Mouse (Mus musculus): ENCODE data around the gene BC067074. TPM values are rescaled to one million over a fixed set of nuclear protein-coding genes. Genes with fewer than 3 reads are reported as not detected.

The BC067074 gene
- total and polyA plus RNA-seq, 3 experiments = not detected

DNA sequence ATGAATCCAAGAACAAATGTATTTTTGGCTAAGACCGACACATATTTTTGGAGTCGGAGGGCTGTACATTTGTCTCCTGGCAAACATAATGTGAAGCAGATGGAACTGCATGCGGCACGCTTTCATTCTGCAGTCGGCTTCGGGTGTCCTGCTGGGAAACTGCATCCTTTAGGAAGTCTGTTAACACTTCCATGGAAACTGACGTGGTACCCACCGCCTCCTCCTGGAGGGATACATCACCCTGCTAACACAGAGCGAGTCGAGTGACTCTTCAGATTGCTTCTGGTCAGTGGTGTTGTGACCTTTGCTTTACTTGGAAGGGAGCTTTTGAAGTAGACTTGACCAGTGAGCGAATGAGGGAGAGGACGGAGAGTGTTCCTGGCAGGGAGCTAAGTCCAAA lies 117.0 kb downstream of the BC067074 start:
- DNase-seq (ENCODE audit: low read depth, low spot score) = no peak
- Histone ChIP-seq H3K79me2 (ENCODE audit: control insufficient read depth, insufficient read depth, low read length, poor library complexity) (no peaks in the 10 kb centered on the region), H3K4me1 (ENCODE audit: control insufficient read depth in 1 of 2, insufficient read depth in 2 of 2, low read length in 2 of 2) (no peaks in the 10 kb centered on the region), H3K27me3 (ENCODE audit: control insufficient read depth in 1 of 2, insufficient read depth in 2 of 2, low read length in 2 of 2) (no peaks in the 10 kb centered on the region), H3K9ac (ENCODE audit: control insufficient read depth, low read depth, low read length, poor library complexity, severe bottlenecking) (no peak overlapping the region), H3K36me3 (ENCODE audit: control insufficient read depth in 1 of 2, insufficient read depth in 2 of 2, low read length in 2 of 2) (no peaks in the 10 kb centered on the region), H3K9me3 (replicated peaks; ENCODE audit: insufficient read depth, low read length) (no peaks in the 10 kb centered on the region), H3K27ac (ENCODE audit: control insufficient read depth, low read depth, low read length) (no peak overlapping the region), H3K4me3 (ENCODE audit: control insufficient read depth in 1 of 2, insufficient read depth in 1 of 2, low read depth in 2 of 2, low read length in 2 of 2) (no peak overlapping the region)
- no peak for TF ChIP-seq ETS1 (IDR thresholded peaks at IDR 0.05; ENCODE audit: low read depth, low read length)
- no peak for TF ChIP-seq EP300 (IDR thresholded peaks at IDR 0.05; ENCODE audit: low read depth in 1 of 2, low read length in 2 of 2)
- no peak for TF ChIP-seq CTCF (IDR thresholded peaks at IDR 0.05 in 2 of 3, conservative IDR thresholded peaks at IDR 0.05 in 1 of 3; ENCODE audit: control insufficient read depth in 1 of 3, insufficient read depth in 1 of 3, low read depth in 2 of 3, low read length in 3 of 3, poor library complexity in 1 of 3, severe bottlenecking in 1 of 3)
- TF ChIP-seq NRF1 (IDR thresholded peaks at IDR 0.05; ENCODE audit: insufficient read depth, low read depth, low read length, poor library complexity, severe bottlenecking) = no peak
- TF ChIP-seq JUND (IDR thresholded peaks at IDR 0.05; ENCODE audit: low read depth, low read length) = no peak

DNA sequence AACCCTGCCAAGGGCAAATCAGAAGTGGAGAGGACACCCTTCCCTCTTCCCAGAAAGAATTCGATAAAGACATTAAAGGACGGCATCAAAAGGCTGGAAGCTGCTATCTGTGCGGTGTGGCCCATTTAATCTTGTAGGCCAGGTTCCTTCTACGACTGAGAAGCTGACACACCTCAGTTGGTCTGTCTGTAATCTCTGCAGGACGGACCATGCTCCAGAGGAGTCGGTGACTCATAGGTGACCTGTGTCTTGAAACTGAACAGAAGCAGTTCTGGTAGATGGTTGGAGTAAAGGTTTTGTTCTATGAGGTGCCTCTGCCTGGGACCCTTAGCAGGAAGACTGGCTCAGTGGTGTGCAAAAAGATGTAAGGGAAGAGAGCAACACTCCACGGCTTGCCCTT lies 122.6 kb downstream of the BC067074 start:
- Histone ChIP-seq H3K27me3 (ENCODE audit: control insufficient read depth in 1 of 2, insufficient read depth in 2 of 2, low read length in 2 of 2) (no peaks in the 10 kb centered on the region), H3K9me3 (replicated peaks; ENCODE audit: insufficient read depth, low read length) (no peaks in the 10 kb centered on the region), H3K4me1 (ENCODE audit: control insufficient read depth in 1 of 2, insufficient read depth in 2 of 2, low read length in 2 of 2) (no peaks in the 10 kb centered on the region), H3K36me3 (ENCODE audit: control insufficient read depth in 1 of 2, insufficient read depth in 2 of 2, low read length in 2 of 2) (no peaks in the 10 kb centered on the region), H3K27ac (ENCODE audit: control insufficient read depth, low read depth, low read length) (no peak overlapping the region), H3K9ac (ENCODE audit: control insufficient read depth, low read depth, low read length, poor library complexity, severe bottlenecking) (no peak overlapping the region), H3K4me3 (ENCODE audit: control insufficient read depth in 1 of 2, insufficient read depth in 1 of 2, low read depth in 2 of 2, low read length in 2 of 2) (no peak overlapping the region), H3K79me2 (ENCODE audit: control insufficient read depth, insufficient read depth, low read length, poor library complexity) (no peaks in the 10 kb centered on the region)
- no peak for DNase-seq (ENCODE audit: low read depth, low spot score)
- TF ChIP-seq ZC3H11A (IDR thresholded peaks at IDR 0.05; ENCODE audit: low read depth, low read length) = no peak
- no peak for TF ChIP-seq USF2 (IDR thresholded peaks at IDR 0.05; ENCODE audit: borderline replicate concordance in 1 of 2, insufficient read depth in 1 of 2, low read depth in 1 of 2, low read length in 2 of 2)
- TF ChIP-seq MYC (IDR thresholded peaks at IDR 0.05; ENCODE audit: low read depth, low read length) = no peak
- TF ChIP-seq CHD2 (IDR thresholded peaks at IDR 0.05; ENCODE audit: low read length) = no peak
- no peak for TF ChIP-seq CHD1 (IDR thresholded peaks at IDR 0.05; ENCODE audit: low read depth, low read length)
- no peak for TF ChIP-seq MYB (IDR thresholded peaks at IDR 0.05; ENCODE audit: low read depth, low read length)
- no peak for TF ChIP-seq ZNF384 (IDR thresholded peaks at IDR 0.05; ENCODE audit: low read depth, low read length)
- TF ChIP-seq JUND (IDR thresholded peaks at IDR 0.05; ENCODE audit: low read depth, low read length) = no peak

DNA sequence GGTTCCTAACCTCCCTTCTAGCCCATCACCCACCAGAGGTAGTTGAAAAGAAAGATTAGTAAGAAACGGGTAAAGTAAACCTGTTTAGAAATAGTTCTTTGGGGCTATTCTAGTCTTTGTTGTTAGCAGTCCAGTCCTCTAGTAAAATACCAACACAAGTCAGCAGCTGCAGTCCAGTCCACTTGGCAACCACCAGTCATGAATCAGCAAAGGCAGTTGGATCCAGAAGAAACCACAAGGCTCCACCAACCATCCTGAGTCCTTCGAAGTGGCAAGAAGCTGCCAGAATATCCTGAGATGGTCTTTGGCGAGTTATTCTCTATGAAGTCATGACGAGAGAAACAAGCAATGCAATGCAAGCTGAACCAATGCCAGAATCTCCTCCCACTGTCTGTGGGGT lies 124.0 kb downstream of the BC067074 start:
- no peak overlapping the region for H3K9ac ChIP-seq (ENCODE audit: control insufficient read depth, low read depth, low read length, poor library complexity, severe bottlenecking)
- no peak for DNase-seq (ENCODE audit: low read depth, low spot score)
- no peaks in the 10 kb centered on the region for H3K79me2 ChIP-seq (ENCODE audit: control insufficient read depth, insufficient read depth, low read length, poor library complexity)
- no peaks in the 10 kb centered on the region for H3K27me3 ChIP-seq (ENCODE audit: control insufficient read depth in 1 of 2, insufficient read depth in 2 of 2, low read length in 2 of 2)
- no peak for TF ChIP-seq CTCF (IDR thresholded peaks at IDR 0.05 in 2 of 3, conservative IDR thresholded peaks at IDR 0.05 in 1 of 3; ENCODE audit: control insufficient read depth in 1 of 3, insufficient read depth in 1 of 3, low read depth in 2 of 3, low read length in 3 of 3, poor library complexity in 1 of 3, severe bottlenecking in 1 of 3)
- TF ChIP-seq BHLHE40 (IDR thresholded peaks at IDR 0.05; ENCODE audit: borderline replicate concordance, low read depth, low read length) = no peak
- no peak for TF ChIP-seq MAZ (IDR thresholded peaks at IDR 0.05; ENCODE audit: low read depth, low read length)
- TF ChIP-seq SIN3A (IDR thresholded peaks at IDR 0.05; ENCODE audit: low read length) = no peak
- TF ChIP-seq MEF2A (IDR thresholded peaks at IDR 0.05; ENCODE audit: extremely low read depth, insufficient replicate concordance, low read depth, low read length, poor library complexity, severe bottlenecking) = no peak
- no peak for TF ChIP-seq USF2 (IDR thresholded peaks at IDR 0.05; ENCODE audit: borderline replicate concordance in 1 of 2, insufficient read depth in 1 of 2, low read depth in 1 of 2, low read length in 2 of 2)
- TF ChIP-seq POLR2A (IDR thresholded peaks at IDR 0.05; ENCODE audit: control insufficient read depth in 1 of 2, insufficient read depth in 1 of 2, low read depth in 1 of 2, low read length in 2 of 2, poor library complexity in 1 of 2) = no peak
- no peak for TF ChIP-seq HCFC1 (IDR thresholded peaks at IDR 0.05; ENCODE audit: low read depth, low read length)
- TF ChIP-seq TBP (IDR thresholded peaks at IDR 0.05; ENCODE audit: low read depth, low read length) = no peak
- TF ChIP-seq SMC3 (IDR thresholded peaks at IDR 0.05; ENCODE audit: low read depth, low read length) = no peak
- no peak for TF ChIP-seq ZC3H11A (IDR thresholded peaks at IDR 0.05; ENCODE audit: low read depth, low read length)
- TF ChIP-seq MYC (IDR thresholded peaks at IDR 0.05; ENCODE audit: low read depth, low read length) = no peak
- TF ChIP-seq CHD2 (IDR thresholded peaks at IDR 0.05; ENCODE audit: low read length) = no peak
- no peak for TF ChIP-seq MXI1 (IDR thresholded peaks at IDR 0.05; ENCODE audit: low read depth, low read length)
- TF ChIP-seq MYB (IDR thresholded peaks at IDR 0.05; ENCODE audit: low read depth, low read length) = no peak
- TF ChIP-seq RAD21 (IDR thresholded peaks at IDR 0.05; ENCODE audit: low read depth, low read length) = no peak
- no peak for TF ChIP-seq E2F4 (IDR thresholded peaks at IDR 0.05; ENCODE audit: borderline replicate concordance, low read depth, low read length)
- H3K9me3 ChIP-seq (replicated peaks; ENCODE audit: insufficient read depth, low read length) = no peaks in the 10 kb centered on the region
- H3K4me1 ChIP-seq (ENCODE audit: control insufficient read depth in 1 of 2, insufficient read depth in 2 of 2, low read length in 2 of 2) = no peaks in the 10 kb centered on the region
- no peaks in the 10 kb centered on the region for H3K36me3 ChIP-seq (ENCODE audit: control insufficient read depth in 1 of 2, insufficient read depth in 2 of 2, low read length in 2 of 2)
- H3K27ac ChIP-seq (ENCODE audit: control insufficient read depth, low read depth, low read length) = no peak overlapping the region
- no peak overlapping the region for H3K4me3 ChIP-seq (ENCODE audit: control insufficient read depth in 1 of 2, insufficient read depth in 1 of 2, low read depth in 2 of 2, low read length in 2 of 2)
